Mouse (Mus musculus) liver, postnatal 0 days (tissue): ENCODE results near the gene Tgfbrap1.

Source experiments
- CTCF ChIP-seq: sonication (generic); IDR thresholded peaks from 2 replicates; pipeline ENCODE4 v1.5.1; 2016; ENCODE audit warnings: antibody characterized with exemption, low read depth
- EP300 ChIP-seq: IDR thresholded peaks from 2 replicates; pipeline ENCODE4 v1.6.1; 2016; ENCODE audit warnings: antibody characterized with exemption, low read depth, mild to moderate bottlenecking

- TF ChIP-seq EP300 = no peak
- peak; percentile 79 for TF ChIP-seq CTCF
Observed at GRCm38 (mm10) chr1:43065615-43066310, 32.7 kb downstream of the Tgfbrap1 start.
